Mouse (Mus musculus): Measurements from ENCODE around the gene Vwa8.

Gene Vwa8

DNA sequence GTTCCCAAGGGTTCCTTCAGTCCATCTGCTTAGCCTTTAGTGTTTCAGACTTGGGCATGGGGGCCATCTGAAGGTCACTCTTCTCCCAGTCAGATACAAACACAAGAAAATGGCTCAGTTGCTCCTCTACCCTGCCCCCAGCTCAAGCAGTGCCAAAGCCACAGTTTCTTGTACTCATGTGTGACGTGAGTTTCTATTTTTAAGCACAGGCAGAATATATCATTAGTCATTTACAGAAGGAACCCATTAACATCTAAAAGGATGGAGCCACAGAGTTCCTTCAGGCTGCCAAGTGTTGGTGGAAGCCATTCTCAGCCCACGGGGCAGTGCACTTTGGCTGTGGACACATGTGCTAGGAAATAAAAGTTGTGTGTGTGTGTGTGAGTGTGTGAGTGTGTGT is 240.6 kb downstream of the Vwa8 start:
- no peak for DNase-seq (ENCODE audit: low spot score)

GRCm38 (mm10) chr14:79097181-79097580 is 248.3 kb downstream of the Vwa8 start:
- no peak for DNase-seq (ENCODE audit: low spot score)

DNA sequence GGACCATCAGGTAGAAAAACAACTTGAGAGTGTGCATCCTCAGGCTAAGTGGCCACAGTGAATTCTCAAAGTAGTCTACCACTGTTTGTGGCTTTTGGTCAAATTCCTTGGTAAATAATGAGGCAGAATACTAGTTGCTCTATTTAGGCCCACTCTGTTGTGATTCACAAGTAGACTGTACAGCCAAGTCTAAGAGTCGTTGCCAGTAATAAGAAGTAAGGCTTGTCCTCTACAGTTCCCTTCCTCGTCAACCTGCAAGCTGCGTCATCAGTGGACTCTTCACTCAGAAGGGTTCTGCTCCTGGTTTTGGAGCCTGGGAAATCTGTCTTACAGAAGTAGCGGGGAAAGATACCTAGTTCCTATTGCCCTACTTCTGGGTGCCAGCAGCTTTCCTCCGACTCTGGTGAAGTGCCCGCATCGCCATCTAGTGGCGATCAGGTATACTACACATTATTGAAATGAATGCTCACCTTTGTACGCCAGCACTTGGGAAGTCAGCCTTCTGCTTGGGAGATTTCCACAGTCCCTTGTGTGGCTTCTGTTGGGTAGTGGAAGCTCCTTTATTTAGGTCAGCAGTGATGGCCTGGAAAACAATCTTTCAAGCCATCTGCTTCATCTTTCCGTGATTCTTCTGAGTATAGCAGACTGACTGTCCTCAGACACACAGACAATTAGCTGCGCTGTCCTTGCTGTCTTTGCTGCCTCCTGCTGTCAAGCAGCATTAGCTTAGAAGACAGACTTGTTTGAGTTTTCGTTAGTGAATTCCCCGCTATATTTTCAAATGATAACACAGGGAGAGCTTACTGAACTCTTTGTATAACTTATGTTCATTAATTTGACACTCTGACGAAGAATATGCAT is 258.0 kb downstream of the Vwa8 start:
- peak; percentile 61 for DNase-seq (ENCODE audit: low spot score)

GRCm38 (mm10) chr14:79109375-79109774 is 260.5 kb downstream of the Vwa8 start:
- no peak for DNase-seq (ENCODE audit: low spot score)

- DNase-seq (ENCODE audit: low spot score), result no peak
Measured at GRCm38 (mm10) chr14:79110012-79110411, 261.2 kb downstream of the Vwa8 start.

DNA sequence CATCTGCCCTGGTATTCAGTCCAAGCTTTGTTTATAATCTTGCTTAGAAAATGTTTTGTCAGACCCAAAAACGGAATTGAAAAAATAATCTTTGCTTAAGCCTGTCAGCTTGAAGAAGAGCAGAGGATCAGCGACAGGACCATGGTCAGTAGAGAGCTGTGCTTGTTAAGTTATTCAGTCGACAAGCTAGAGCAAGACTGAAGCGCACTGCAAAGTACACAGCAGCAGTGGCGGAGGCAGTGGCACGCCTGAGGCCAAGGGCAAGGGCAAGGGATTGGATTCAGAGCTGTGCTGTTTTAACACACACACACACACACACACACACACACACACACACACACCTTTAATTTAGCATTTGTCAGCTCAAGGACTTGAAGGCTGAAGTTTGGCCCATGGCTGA is 263.2 kb downstream of the Vwa8 start:
- no peak for DNase-seq (ENCODE audit: low spot score)

DNA sequence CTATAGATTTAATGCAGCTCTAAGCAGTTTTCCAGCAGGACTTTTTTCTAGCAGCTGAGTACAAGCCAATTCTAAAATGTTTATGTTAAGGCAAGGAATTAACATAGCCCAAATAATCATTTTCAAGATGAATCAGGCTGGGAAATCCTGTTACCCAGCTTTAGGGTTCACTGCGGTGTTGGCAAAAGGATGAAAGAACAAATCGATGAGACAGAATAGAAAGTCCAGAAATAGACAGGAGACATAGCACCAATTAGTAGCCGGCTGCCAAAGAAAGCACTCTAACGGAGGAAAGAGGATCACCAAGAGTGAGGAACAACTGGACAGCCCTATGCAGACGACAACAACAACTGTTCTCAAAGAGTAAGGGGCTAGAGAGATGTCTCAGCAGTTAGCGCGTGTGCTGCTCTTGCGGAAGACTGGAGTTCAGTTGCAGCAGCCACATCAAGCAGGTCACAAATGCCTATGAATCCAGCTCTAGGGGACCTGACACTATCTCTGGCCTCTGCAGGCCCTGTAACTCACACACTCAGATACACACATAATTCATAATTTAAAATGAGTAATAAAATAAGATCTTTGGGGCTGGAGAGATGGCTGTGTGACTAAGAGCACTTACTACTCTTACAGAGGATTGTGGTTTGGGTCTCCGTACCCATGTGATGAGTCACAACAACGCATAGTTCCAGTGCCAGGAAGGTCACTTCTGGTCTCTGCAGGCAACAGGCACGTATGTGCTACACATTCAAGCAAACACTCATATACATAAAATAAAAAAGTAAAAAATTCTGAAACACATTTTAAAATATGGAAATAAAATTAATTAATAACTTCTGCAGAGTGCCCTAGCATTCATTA is 265.9 kb downstream of the Vwa8 start:
- DNase-seq (ENCODE audit: low spot score), result no peak

- DNase-seq (ENCODE audit: low spot score), result no peak
Measured at GRCm38 (mm10) chr14:79118457-79118856, 269.6 kb downstream of the Vwa8 start.

GRCm38 (mm10) chr14:79119354-79119753 is 270.5 kb downstream of the Vwa8 start:
- no peak for DNase-seq (ENCODE audit: low spot score)

- no peak for DNase-seq (ENCODE audit: low spot score)
Measured at GRCm38 (mm10) chr14:79120681-79121080, 271.8 kb downstream of the Vwa8 start.

DNA sequence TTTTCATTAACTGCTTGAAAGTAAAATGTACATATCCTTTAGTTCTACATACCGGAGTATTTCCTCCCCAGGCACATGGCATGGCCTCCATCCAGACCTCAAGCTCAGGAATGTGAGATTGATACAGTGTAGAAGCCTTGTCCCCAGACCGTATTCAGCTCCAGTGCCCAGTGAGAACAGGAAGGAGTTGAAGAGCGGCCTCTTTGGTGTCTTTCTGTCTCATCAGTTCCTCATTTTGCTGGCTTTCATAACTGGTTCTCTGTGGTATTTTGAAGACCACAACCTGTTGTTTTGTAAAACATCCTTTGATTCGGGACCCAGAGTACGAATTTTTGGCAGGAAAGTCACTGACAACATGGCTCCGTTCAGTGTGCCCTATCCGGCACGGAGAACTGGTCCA is 274.6 kb downstream of the Vwa8 start:
- DNase-seq (ENCODE audit: low spot score), result no peak

DNA sequence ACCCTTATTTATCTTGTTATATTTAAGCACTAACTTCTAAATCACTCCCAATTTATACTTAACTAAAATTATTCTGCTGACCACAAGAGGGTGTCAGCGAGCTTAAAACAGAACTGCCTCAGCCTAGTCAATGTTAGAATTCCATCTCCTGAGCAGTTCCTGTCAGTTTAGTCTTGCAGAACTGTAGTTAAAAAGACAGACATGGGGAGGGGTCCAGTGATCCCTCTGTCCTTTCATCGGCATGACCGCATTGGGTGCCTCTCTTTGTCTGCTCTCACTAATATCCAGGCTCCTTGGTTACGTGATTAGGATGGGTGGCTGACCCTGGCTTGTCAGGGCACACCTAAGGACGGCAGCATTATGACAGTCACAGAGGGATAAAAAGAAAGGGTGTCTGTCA is 275.8 kb downstream of the Vwa8 start:
- DNase-seq (ENCODE audit: low spot score), result peak; percentile 27

DNA sequence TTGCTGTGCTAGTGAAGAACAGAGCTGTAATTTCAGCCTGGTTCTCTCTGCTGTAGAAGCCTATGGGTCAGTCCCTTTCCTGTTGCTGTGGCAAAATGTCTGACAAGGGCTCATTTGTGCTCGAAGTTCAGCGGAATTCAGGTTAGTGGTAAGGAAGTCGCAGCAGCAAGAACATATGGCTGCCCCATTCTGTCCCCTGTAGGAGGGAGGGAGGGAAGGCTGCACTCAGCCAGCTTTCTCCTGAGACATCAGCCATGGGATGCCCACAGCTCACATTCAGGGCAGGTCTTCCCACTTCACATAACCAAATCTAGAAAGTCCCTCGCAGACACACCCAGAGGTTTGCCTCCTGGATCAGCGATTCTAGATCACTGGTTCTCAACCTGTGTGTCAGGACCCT is 277.3 kb downstream of the Vwa8 start:
- DNase-seq (ENCODE audit: low spot score), result no peak

DNA sequence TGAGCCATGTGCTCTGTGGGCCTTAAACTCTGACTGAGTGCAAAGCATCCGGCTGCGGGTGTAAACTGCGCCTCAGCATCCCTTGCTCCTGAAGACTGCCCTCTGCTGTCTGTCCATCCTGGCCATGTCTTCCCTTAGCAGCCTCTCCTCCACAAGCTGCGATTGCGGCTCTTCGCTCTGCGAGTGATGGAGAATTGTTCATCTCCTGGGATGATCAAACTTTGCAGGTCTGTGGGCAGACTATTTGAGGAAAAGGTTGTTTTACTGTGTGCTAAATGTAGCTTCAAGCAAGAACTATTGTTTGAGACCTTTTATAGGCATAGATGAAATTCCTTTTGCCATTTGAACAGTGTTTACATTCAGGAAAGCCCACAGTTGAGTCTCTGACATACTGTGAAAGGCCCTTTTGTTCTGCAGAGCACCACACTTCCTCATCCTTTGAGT is 286.1 kb downstream of the Vwa8 start:
- no peak for DNase-seq (ENCODE audit: low spot score)

DNA sequence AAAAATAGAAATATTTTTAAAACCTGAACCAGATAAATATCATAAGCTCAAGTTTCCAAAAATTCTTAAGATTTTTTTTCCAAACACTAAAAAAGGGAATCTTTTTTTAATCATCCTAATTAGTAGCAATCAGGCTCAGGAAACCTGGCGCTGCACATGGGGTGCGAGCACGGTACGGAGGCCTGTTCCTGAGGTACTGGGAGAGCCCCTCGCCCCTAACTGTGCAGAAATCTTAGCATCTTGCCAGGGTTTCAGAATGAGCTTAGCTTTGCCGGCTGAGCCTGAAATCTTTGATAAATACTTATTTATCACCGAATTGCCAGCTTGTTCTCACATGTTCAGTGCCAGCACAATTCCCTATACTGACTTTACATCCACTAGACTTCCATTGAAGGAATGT is 286.6 kb downstream of the Vwa8 start:
- no peak for DNase-seq (ENCODE audit: low spot score)

GRCm38 (mm10) chr14:79136585-79136984 is 287.7 kb downstream of the Vwa8 start:
- DNase-seq (ENCODE audit: low spot score), result no peak

GRCm38 (mm10) chr14:79137100-79137499 is 288.2 kb downstream of the Vwa8 start:
- DNase-seq (ENCODE audit: low spot score), result no peak

DNA sequence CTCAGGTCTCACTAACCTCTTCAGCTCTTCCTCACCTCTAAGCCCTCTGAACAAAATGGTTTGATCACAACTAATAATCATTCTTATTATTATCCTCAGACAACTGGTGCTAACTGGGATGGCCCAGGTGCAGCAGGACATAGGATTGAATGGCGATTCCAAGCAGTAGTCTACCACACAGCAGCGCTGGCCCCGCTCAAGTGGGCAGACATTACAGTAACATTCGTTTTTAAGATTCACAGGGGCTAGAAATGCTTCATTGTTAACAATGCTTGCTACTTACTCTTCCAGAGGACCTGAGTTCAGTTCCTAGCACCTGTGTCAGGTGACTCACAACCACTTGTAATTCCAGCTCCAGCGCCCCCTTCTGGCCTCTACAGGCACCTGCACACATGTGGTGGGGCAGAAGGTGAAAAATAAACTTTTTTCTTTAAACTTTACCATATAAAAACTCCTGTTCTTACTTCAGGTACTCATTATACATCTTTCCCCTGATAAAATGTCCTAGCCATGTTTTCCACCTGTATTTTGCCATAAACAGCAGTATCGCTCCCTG is 290.3 kb downstream of the Vwa8 start:
- no peak for DNase-seq (ENCODE audit: low spot score)

DNA sequence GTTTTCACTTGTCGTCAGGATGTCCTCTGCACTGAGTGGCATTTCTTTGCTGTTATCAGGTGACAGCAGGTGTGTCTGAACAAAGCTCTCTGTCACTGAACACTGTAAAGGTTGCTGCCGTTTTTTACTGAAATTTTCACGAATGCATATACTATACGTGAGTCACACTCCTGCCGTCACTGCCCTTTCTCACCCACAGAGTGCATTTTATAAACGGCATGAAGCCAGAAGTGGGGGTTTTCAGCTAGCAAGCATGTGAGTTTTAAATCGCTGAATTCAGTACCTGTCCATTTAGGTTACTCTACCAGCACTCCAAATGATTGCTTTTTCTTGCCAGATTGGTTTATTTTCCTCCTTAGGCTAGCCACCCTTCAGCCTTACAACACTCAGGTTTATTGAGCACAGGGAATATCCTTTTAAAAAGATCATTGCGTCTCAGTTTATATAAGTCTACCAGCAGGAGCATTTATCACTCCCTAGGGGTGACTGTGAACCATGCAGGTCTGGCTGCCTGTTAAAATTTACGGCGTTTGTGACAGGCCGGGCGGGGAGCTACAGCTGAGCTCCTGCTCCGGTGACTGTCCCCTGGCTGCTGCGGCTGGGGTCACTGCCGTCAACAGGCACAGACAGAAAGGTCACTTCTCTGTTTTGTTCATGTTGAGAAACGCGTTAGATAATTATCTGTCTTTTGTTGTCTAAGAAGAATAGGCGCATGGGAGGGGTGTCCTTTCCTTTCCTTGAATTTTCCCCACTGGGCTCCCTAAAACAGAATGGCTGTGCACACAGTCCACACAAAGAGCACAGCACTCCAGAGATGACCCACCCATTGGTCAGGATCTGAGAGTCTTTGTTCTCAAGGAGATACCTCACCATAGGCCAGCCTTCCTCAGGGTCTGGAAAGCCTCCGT is 291.3 kb downstream of the Vwa8 start:
- no peak for DNase-seq (ENCODE audit: low spot score)

- DNase-seq (ENCODE audit: low spot score), result no peak
Measured at GRCm38 (mm10) chr14:79140826-79141219, 292.0 kb downstream of the Vwa8 start.

- DNase-seq (ENCODE audit: low spot score), result no peak
Measured at GRCm38 (mm10) chr14:79142342-79142741, 293.5 kb downstream of the Vwa8 start.

DNA sequence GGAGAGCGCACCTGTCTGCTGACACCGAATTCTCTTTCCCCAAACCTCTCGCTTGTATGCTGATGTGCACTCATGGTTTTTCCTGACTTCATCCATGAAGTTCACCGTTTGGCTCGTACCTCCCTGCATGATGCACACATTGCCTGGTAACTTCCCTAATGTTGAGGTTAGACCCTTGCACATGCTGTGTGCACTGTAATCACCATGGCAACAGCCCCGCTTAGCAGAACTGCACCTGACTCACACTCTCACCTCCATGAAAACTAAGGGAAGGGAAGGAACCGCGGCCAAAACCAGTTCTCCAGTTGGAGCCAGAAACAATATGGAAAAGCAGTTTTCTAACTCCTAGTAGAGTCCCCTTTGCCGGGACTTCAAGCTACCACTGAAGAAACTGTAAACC is 294.8 kb downstream of the Vwa8 start:
- no peak for DNase-seq (ENCODE audit: low spot score)
